In the genomic region with DNA sequence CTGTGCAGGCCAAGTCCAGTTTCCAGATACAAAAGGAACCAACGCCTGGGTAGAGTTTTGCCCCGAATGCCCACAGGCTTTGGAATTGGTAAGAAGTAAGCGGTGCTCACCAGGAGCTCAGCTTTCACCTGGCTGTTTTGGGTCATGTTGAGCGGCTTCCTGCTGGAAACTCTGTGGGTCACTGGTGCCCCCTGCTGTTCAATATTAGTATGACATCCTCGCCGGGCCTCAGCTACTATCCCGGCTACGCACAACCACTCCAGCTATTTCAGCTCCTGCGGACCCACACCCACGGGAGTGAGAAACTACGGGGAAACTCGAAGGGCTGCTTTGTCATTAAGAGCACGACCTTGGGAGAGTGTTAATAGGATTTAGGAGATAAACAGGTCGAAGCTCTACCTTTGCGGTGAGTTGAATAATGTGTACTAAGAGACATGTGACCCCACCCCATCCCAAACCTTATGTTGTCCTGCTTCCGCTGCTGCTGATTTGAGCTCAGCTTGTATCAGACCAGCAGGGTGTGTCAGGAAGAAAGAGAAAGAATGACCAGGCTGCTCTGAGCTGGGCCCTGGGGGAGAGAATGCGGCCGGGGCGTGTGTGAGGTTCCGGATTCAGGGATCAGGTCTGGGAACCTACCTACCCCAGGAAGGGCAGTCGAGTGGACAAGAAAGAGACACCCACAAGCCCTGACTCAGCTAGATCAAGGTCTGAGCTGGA, we compare ENCODE assay signal across 8 mouse cellular contexts. TPM values are rescaled to one million over a fixed set of nuclear protein-coding genes. Genes with fewer than 3 reads are reported as not detected.
DNase-seq lines count a peak whose midpoint lies in the region; ATAC-seq lines count a peak whose summit lies in the region.

No protein-coding gene starts in this region.

- H3K4me1 ChIP-seq in hindbrain, embryonic 15.5 days (replicated peaks), result no peaks in the 10 kb centered on the region

- no peak overlapping the region for H3K4me3 ChIP-seq in hindbrain, embryonic 15.5 days

- peak; percentile 59; the same call in 1 of the 2 replicates for ATAC-seq in hindbrain, embryonic 15.5 days (ENCODE audit: low FRiP score, low read depth)
- ATAC-seq in megakaryocyte-erythroid progenitor cell, adult 5-6 weeks (replicated peaks; ENCODE audit: low FRiP score, low TSS enrichment, poor library complexity, severe bottlenecking), result peak; percentile 76; the same call in 1 of the 2 replicates
- ATAC-seq in inflammation-experienced regulatory T-cells, adult 6 months, result no peak

- H3K36me3 ChIP-seq in hindbrain, embryonic 15.5 days, result no peaks in the 10 kb centered on the region

- H3K9me3 ChIP-seq in hindbrain, embryonic 15.5 days, result no peaks in the 10 kb centered on the region

- WGBS in hindbrain, embryonic 15.5 days, result 29% methylated on average over 21 of the region's 21 CpGs

- H3K9ac ChIP-seq in hindbrain, embryonic 15.5 days, result no peak overlapping the region

- H3K27me3 ChIP-seq in hindbrain, embryonic 15.5 days, result peaks cover 6% of the 10 kb centered on the region; the same call in 1 of the 2 replicates

- no peak overlapping the region for H3K4me2 ChIP-seq in hindbrain, embryonic 15.5 days

- peak; percentile 88 for DNase-seq in WW6 (ENCODE audit: low read depth, low spot score)
- DNase-seq in cerebellum, adult 18-20 months, result peak; percentile 81 to 91
- peak; percentile 45 to 80 for DNase-seq in frontal cortex, postnatal 10 days (ENCODE audit: low spot score in 2 of 2)
- peak; percentile 66 for DNase-seq in left cerebral cortex, adult 11 months (ENCODE audit: low spot score)
- DNase-seq in skeletal muscle tissue, adult 2 months (ENCODE audit: low read depth, low spot score), result peak; percentile 53

- H3K27ac ChIP-seq in hindbrain, embryonic 15.5 days (replicated peaks), result no peak overlapping the region

RNA-seq across cellular contexts. Expression of a gene that starts 16.2 kb away (rescaled TPM):
- polyA plus RNA-seq in hindbrain, embryonic 15.5 days (2015; fragmentation: Nextera tagmentation; extraction: Ambion mirVana), result 0.50 and 0.51 TPM in 2 replicates
- total RNA-seq in megakaryocyte-erythroid progenitor cell, adult 5-6 weeks (2014; fragmentation: Nextera tagmentation), result not detected in 2 replicates
- total RNA-seq in megakaryocyte-erythroid progenitor cell, adult 5-6 weeks (2017), result not detected in 2 replicates
- polyA plus RNA-seq in inflammation-experienced regulatory T-cells, adult 6 months (2017; shearing (Covaris generic)), result not detected

RNA-seq across cellular contexts. Expression of a gene that starts 56.4 kb away (rescaled TPM):
- polyA plus RNA-seq in hindbrain, embryonic 15.5 days (2015; fragmentation: Nextera tagmentation; extraction: Ambion mirVana), result 0.06 and 0.09 TPM in 2 replicates
- total RNA-seq in megakaryocyte-erythroid progenitor cell, adult 5-6 weeks (2014; fragmentation: Nextera tagmentation), result not detected in 2 replicates
- not detected in 2 replicates for total RNA-seq in megakaryocyte-erythroid progenitor cell, adult 5-6 weeks (2017)
- not detected for polyA plus RNA-seq in inflammation-experienced regulatory T-cells, adult 6 months (2017; shearing (Covaris generic))
